Mouse (Mus musculus): ENCODE results near the gene Znrf1. TPM values are rescaled to one million over a fixed set of nuclear protein-coding genes. Genes with fewer than 3 reads are reported as not detected.

The Znrf1 gene
- polyA plus RNA-seq, 1 experiment from 2014 or later: 39.3 TPM

DNA sequence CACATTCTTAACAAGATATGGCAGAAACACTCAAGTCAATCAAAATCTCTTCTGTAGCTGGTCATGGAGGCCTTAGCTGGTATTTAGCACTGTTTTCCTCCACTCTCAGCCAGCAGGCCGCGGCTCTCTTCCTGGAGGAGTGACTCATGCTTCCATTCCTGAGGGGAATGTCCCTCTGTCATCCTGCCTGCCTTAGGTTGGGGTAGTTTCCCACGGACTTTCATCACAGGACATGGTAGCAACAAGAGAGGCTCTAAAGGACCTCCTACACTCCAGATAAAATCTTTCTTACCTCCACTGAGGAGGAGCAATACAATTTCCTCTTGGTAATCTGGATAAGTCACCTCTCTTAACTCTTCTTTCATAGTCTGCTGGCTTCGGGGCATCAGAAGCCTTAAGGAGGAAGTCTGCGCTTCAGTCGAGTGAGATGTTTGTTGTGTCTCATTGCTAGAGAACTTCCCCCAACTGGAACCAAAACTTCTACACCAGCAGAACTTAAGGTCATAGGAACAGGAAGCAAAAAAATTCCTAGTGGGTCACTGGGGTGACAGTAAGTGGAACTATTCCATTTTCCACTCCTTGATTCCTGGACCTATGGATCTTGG is 123.0 kb downstream of the Znrf1 start:
- no peak overlapping the region for H3K27ac ChIP-seq (replicated peaks; ENCODE audit: low read depth, low read length)
- H3K36me3 ChIP-seq (replicated peaks; ENCODE audit: control insufficient read depth, insufficient read depth, low read depth, low read length): no peaks in the 10 kb centered on the region
- H3K4me1 ChIP-seq (ENCODE audit: control insufficient read depth, insufficient read depth, low read length): no peaks in the 10 kb centered on the region
- H3K27me3 ChIP-seq (ENCODE audit: control insufficient read depth, insufficient read depth, low read length): no peaks in the 10 kb centered on the region
- no peaks in the 10 kb centered on the region for H3K9me3 ChIP-seq (replicated peaks; ENCODE audit: control insufficient read depth, low read length)
- H3K4me3 ChIP-seq (ENCODE audit: low read depth, low read length): no peak overlapping the region
- WGBS: 83% methylated on average over 6 of the region's 6 CpGs
- DNase-seq (ENCODE audit: low spot score): no peak
- H3K9ac ChIP-seq (replicated peaks; ENCODE audit: low read length): no peak overlapping the region
- ATAC-seq (replicated peaks; ENCODE audit: insufficient number of reproducible peaks, low FRiP score, low TSS enrichment, low read depth): no peak
- no peak overlapping the region for H3K4me2 ChIP-seq (ENCODE audit: low read depth, low read length)

DNA sequence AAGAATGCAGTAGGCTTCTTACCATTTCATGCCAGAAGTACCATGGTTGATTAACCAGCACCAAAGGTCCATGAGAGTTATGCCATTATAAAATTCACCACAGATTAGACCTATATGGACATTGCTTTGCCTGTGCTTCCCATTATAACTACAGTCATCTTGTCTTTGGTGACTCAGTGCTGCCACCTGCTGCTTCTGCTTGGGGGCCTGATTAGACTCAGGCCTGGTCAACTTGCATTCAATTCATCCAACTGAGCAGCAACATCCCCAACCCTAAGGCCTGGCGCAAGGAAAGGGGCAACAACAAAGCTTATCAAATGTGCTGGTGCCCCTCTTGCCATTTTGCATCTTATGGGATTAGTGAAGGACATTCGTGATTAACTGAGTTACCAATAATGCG is 126.6 kb downstream of the Znrf1 start:
- DNase-seq (ENCODE audit: low spot score) (peak; percentile 57), ATAC-seq (replicated peaks; ENCODE audit: insufficient number of reproducible peaks, low FRiP score, low TSS enrichment, low read depth) (no peak)
- Histone ChIP-seq H3K9me3 (replicated peaks; ENCODE audit: control insufficient read depth, low read length) (no peaks in the 10 kb centered on the region), H3K4me3 (ENCODE audit: low read depth, low read length) (no peak overlapping the region), H3K4me2 (ENCODE audit: low read depth, low read length) (no peak overlapping the region), H3K9ac (replicated peaks; ENCODE audit: low read length) (no peak overlapping the region), H3K27ac (replicated peaks; ENCODE audit: low read depth, low read length) (no peak overlapping the region), H3K4me1 (ENCODE audit: control insufficient read depth, insufficient read depth, low read length) (no peaks in the 10 kb centered on the region), H3K27me3 (ENCODE audit: control insufficient read depth, insufficient read depth, low read length) (no peaks in the 10 kb centered on the region), H3K36me3 (replicated peaks; ENCODE audit: control insufficient read depth, insufficient read depth, low read depth, low read length) (no peaks in the 10 kb centered on the region)
- 90% methylated on average over 3 of the region's 3 CpGs for WGBS

DNA sequence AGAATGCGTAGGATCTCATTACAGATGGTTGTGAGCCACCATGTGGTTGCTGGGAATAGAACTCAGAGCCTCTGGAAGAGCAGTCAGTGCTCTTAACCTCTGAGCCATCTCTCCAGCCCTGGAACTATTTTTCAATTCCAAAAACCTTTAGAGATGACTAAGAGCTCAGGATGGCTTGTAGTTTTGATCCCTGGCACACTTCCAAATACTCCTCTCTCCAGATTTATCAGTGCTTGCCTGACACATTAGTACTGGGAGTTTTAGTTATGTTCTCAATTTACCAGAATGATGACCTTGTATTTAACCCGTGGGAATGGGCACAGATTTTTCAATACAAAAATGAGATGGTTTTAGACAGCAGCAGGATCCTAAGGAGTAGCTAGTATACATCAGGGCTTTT is 130.9 kb downstream of the Znrf1 start:
- Histone ChIP-seq H3K4me2 (ENCODE audit: low read depth, low read length) (no peak overlapping the region), H3K27me3 (ENCODE audit: control insufficient read depth, insufficient read depth, low read length) (no peaks in the 10 kb centered on the region), H3K9me3 (replicated peaks; ENCODE audit: control insufficient read depth, low read length) (no peaks in the 10 kb centered on the region), H3K27ac (replicated peaks; ENCODE audit: low read depth, low read length) (no peak overlapping the region), H3K4me3 (ENCODE audit: low read depth, low read length) (no peak overlapping the region), H3K4me1 (ENCODE audit: control insufficient read depth, insufficient read depth, low read length) (no peaks in the 10 kb centered on the region), H3K36me3 (replicated peaks; ENCODE audit: control insufficient read depth, insufficient read depth, low read depth, low read length) (peaks cover 10% of the 10 kb centered on the region), H3K9ac (replicated peaks; ENCODE audit: low read length) (no peak overlapping the region)
- DNase-seq (ENCODE audit: low spot score): no peak
- no peak for ATAC-seq (replicated peaks; ENCODE audit: insufficient number of reproducible peaks, low FRiP score, low TSS enrichment, low read depth)
- WGBS: 87% methylated on average over 2 of the region's 2 CpGs

Other genes with a start within 250 kb of the Znrf1 start
- gene Rfwd3, start 235.9 kb upstream of the Znrf1 start, polyA plus RNA-seq (2014; fragmentation: Nextera tagmentation; extraction: Ambion mirVana): 95.7 and 96.7 TPM in 2 replicates
- gene Mlkl, start 197.9 kb upstream of the Znrf1 start, polyA plus RNA-seq (2014; fragmentation: Nextera tagmentation; extraction: Ambion mirVana): 0.14 and 0.82 TPM in 2 replicates
- gene Fa2h, start 142.3 kb upstream of the Znrf1 start, polyA plus RNA-seq (2014; fragmentation: Nextera tagmentation; extraction: Ambion mirVana): not detected in 2 replicates
- 3.8 and 4.1 TPM in 2 replicates for gene Wdr59, start 14.0 kb upstream of the Znrf1 start, polyA plus RNA-seq (2014; fragmentation: Nextera tagmentation; extraction: Ambion mirVana)
- gene Ldhd, start 94.3 kb downstream of the Znrf1 start, polyA plus RNA-seq (2014; fragmentation: Nextera tagmentation; extraction: Ambion mirVana): 0.24 TPM in 1 of 2 replicates, not detected in the other
- 25.4 and 26.9 TPM in 2 replicates for gene Zfp1, start 107.3 kb downstream of the Znrf1 start, polyA plus RNA-seq (2014; fragmentation: Nextera tagmentation; extraction: Ambion mirVana)
- gene Ctrb1, start 154.9 kb downstream of the Znrf1 start, polyA plus RNA-seq (2014; fragmentation: Nextera tagmentation; extraction: Ambion mirVana): not detected in 2 replicates
- 30.9 and 36.5 TPM in 2 replicates for gene Bcar1, start 207.7 kb downstream of the Znrf1 start, polyA plus RNA-seq (2014; fragmentation: Nextera tagmentation; extraction: Ambion mirVana)